Mouse (Mus musculus) urinary bladder, postnatal 10 days (tissue): ENCODE measurements around the gene Sh3rf3.

Source experiments
- DNase-seq: peaks from one replicate; pipeline ENCODE4 v3.0.0; 2022; ENCODE audit warnings: low spot score

Sh3rf3 gene

GRCm38 (mm10) chr10:59171042-59171441, 357.9 kb downstream of the Sh3rf3 start:
- no peak for DNase-seq

GRCm38 (mm10) chr10:59172539-59172938, 359.4 kb downstream of the Sh3rf3 start:
- DNase-seq: no peak

GRCm38 (mm10) chr10:59179620-59180019, 366.5 kb downstream of the Sh3rf3 start:
- DNase-seq: no peak

- no peak for DNase-seq
These were observed 369.1 kb downstream of the Sh3rf3 start for GRCm38 (mm10) chr10:59182306-59182705.
